In the genomic region with DNA sequence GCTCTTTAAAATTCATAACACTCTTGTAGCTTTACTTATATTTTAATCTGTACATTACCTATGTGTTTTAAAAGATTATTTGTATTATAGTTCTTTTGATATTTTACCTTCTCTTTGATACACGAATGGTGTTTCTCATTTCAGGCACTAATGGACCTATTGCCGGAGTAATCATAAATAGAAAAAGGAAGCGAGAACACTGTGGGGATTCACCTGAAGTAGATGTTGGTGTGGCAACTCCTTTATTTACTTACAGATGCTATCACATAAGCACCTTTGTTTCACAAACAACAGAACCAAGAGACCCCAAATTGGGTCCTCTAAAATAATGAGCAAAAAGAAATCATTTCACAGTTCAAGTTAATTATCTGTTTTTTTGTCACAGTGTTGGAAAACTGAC, we compare ENCODE assay signal across 22 mouse cellular contexts.
DNase-seq lines count a peak whose midpoint lies in the region; ATAC-seq and TF ChIP-seq lines count a peak whose summit lies in the region.
"Had no signal": no experiment of that assay in that cellular context is flagged by ENCODE, and none has a peak within 500 bp of the region (broad histone marks: within the 10 kb centered on the region; RNA-seq: fewer than 3 reads in every experiment).

No protein-coding gene starts in this region.

- H3K9ac ChIP-seq in CH12.LX (ENCODE audit: insufficient read depth, low read depth): no peak overlapping the region

- TF ChIP-seq CTCF in CH12.LX (conservative IDR thresholded peaks at IDR 0.05 in 1 of 2, IDR thresholded peaks at IDR 0.05 in 1 of 2; ENCODE audit: low read depth in 2 of 2, low read length in 2 of 2): no peak
- no peak for TF ChIP-seq CTCF in left cerebral cortex, adult 2 months (IDR thresholded peaks at IDR 0.05)

- H3K4me1 ChIP-seq in CH12.LX (ENCODE audit: control insufficient read depth in 1 of 2, insufficient read depth in 2 of 2): peaks cover 0 to 3% of the 10 kb centered on the region in 2 experiments; a peak in 1 of 4 replicates

- H3K79me2 ChIP-seq in CH12.LX (replicated peaks; ENCODE audit: control insufficient read depth, extremely low read depth, insufficient read depth, poor library complexity, severe bottlenecking): no peaks in the 10 kb centered on the region

- H3K4me2 ChIP-seq in CH12.LX (ENCODE audit: insufficient read depth, low read depth, poor library complexity, severe bottlenecking): no peak overlapping the region

- TF ChIP-seq RAD21 in CH12.LX (IDR thresholded peaks at IDR 0.05; ENCODE audit: low read depth, low read length): no peak

- intact Hi-C loops in left cerebral cortex, postnatal 25 days (cut with DNase I): no loop called here
- intact Hi-C loops in heart, postnatal 14 days (cut with DNase I): no loop called here
- intact Hi-C loops in left cerebral cortex, adult 2 months (cut with DNase I): no loop called here

- no peaks in the 10 kb centered on the region for H3K36me3 ChIP-seq in CH12.LX (replicated peaks in 1 of 2; ENCODE audit: control insufficient read depth in 1 of 2, insufficient read depth in 1 of 2, low read length in 1 of 2)
- no peaks in the 10 kb centered on the region for H3K36me3 ChIP-seq in splenic B cell, adult 2 months (ENCODE audit: control insufficient read depth, insufficient read depth, low read length, poor library complexity, severe bottlenecking)
- H3K36me3 ChIP-seq: G1E had no signal

- TF ChIP-seq EP300 in CH12.LX (IDR thresholded peaks at IDR 0.05; ENCODE audit: low read length): peak; percentile 68

- no peak for TF ChIP-seq POLR2A in CH12.LX (IDR thresholded peaks at IDR 0.05; ENCODE audit: low read depth, low read length)

- H3K27me3 ChIP-seq in CH12.LX (replicated peaks): no peaks in the 10 kb centered on the region
- H3K27me3 ChIP-seq in splenic B cell, adult 2 months (ENCODE audit: control insufficient read depth, insufficient read depth, low read length, poor library complexity, severe bottlenecking): no peaks in the 10 kb centered on the region

- DNase-seq in A20 (ENCODE audit: low read depth, low spot score): peak; percentile 21
- DNase-seq in CH12.LX (ENCODE audit: extremely low read depth): peak; percentile 15
- peak; percentile 49 for DNase-seq in splenic B cell, adult 2 months (ENCODE audit: low read depth, low spot score)
- DNase-seq in left cerebral cortex, postnatal 25 days (ENCODE audit: low spot score in 2 of 2): no peak
- no peak for DNase-seq in cerebellum, postnatal 4 days (ENCODE audit: low spot score in 2 of 2)
- no peak for DNase-seq in heart, postnatal 14 days
- no peak for DNase-seq in left cerebral cortex, adult 2 months (ENCODE audit: extremely low spot score in 1 of 2, low spot score in 2 of 2)
- DNase-seq: adrenal gland, adult 2 months; adrenal gland, adult 8-10 months; adrenal gland, postnatal 10 days; adrenal gland, postnatal 14 days; adrenal gland, postnatal 25 days; adrenal gland, postnatal 36 days; cerebellum, adult 11 months; cerebellum, adult 11-12 months; cerebellum, adult 18-20 months; cerebellum, adult 2 months had no signal

- H3K9me3 ChIP-seq in CH12.LX (replicated peaks; ENCODE audit: low read length): no peaks in the 10 kb centered on the region
- H3K9me3 ChIP-seq: G1E had no signal

- no peak overlapping the region for H3K4me3 ChIP-seq in CH12.LX (replicated peaks in 1 of 3; ENCODE audit: low read depth in 2 of 3, low read length in 2 of 3, poor library complexity in 1 of 3)
- no peak overlapping the region for H3K4me3 ChIP-seq in left cerebral cortex, adult 2 months

- ATAC-seq in neutrophil, adult 5-6 weeks (ENCODE audit: extremely low read depth, insufficient number of reproducible peaks, low FRiP score, poor library complexity, severe bottlenecking): peak; percentile 46; the same call in 1 of the 2 replicates
- ATAC-seq: activated CD4-positive, CD25-positive, alpha-beta regulatory T cell, adult 4 months; CD4-positive, CD25-positive, alpha-beta regulatory T cell, adult 4 months; Patski had no signal

- H3K27ac ChIP-seq in CH12.LX (ENCODE audit: insufficient read depth, low read depth): no peak overlapping the region
- H3K27ac ChIP-seq in left cerebral cortex, adult 2 months: no peak overlapping the region

- in situ Hi-C loops in CH12.LX (cut with MboI; ENCODE audit: low pct_ligation_motif_present, low pct_unique_long_range_greater_than_20kb, low sequenced_read_pairs): no loop called here

- dilution Hi-C loops in CH12.LX (cut with MboI; ENCODE audit: extremely low pct_ligation_motif_present, extremely low pct_unique_long_range_greater_than_20kb, low sequenced_read_pairs): no loop called here

TF ChIP-seq in CH12.LX, 34 proteins besides CTCF, POLR2A, EP300 and RAD21:
- TF ChIP-seq IRF4 (IDR thresholded peaks at IDR 0.05; ENCODE audit: low read depth, low read length): peak; percentile 76
- TF ChIP-seq MEF2A (IDR thresholded peaks at IDR 0.05; ENCODE audit: borderline replicate concordance, low read depth, low read length): peak; percentile 70; the same call in 1 of the 2 replicates
- no peak for TF ChIP-seq ELF1 (IDR thresholded peaks at IDR 0.05; ENCODE audit: low read depth, low read length)

Comparison
In these comparisons a context has a peak if more than half of its experiments do, and no peak if none do; other contexts are left out.
1. DNase-seq: peak in A20 (single experiment), CH12.LX (single experiment) and splenic B cell, adult 2 months (single experiment); none in left cerebral cortex, postnatal 25 days (0 of 2), cerebellum, postnatal 4 days (0 of 2), heart, postnatal 14 days (0 of 2) and left cerebral cortex, adult 2 months (0 of 2).